Mouse (Mus musculus) brain, embryonic 14.5 days (tissue): ENCODE measurements at regions not wholly inside any gene's neighbourhood (a gene's known extent, or its start where the extent isn't known, plus 50 kb on each side); places are given as distances from the start of the nearest gene placed in this dataset.

ENCODE experiments used
- DNase-seq: peaks from one replicate; pipeline ENCODE4 v3.0.0-alpha.2; 2011; ENCODE audit warnings: low read depth
- CTCF ChIP-seq: fragments of 200-500 bp; IDR thresholded peaks from 2 replicates; pipeline ENCODE4 v1.5.1; 2012; ENCODE audit warnings: inconsistent platforms, mild to moderate bottlenecking, moderate library complexity, borderline replicate concordance; ENCODE audit not compliant: insufficient read depth, insufficient read length; ENCODE audit errors: extremely low read depth
- POLR2A ChIP-seq: fragments of 200-500 bp; IDR thresholded peaks from 2 replicates; pipeline ENCODE4 v1.6.1; 2012; ENCODE audit warnings: mild to moderate bottlenecking, inconsistent platforms, borderline replicate concordance; ENCODE audit not compliant: poor library complexity, insufficient read depth, insufficient read length, severe bottlenecking; ENCODE audit errors: extremely low read depth

DNA sequence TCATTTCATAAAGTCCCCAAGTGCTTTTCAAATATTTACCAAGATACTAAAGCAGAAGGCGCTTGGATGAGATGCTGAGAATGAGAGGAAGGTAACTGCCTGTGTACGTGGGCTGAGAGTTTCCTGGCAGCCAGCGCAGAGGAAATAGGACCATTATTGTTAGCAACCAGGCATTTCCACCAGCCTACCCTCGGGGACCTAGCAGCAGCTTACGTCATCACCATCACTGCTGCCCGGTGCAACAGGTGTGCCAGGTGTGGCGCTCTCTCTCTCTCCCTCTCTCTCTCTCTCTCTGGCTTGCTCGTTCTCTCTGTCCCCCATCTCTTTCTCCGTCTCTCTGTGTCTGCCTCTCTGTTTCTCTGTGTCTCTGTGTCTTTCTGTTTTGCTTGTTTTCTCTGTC, 55.1 kb upstream of the Fam222a start:
- TF ChIP-seq POLR2A, result no peak
- TF ChIP-seq CTCF, result no peak
- peak; percentile 31 for DNase-seq

DNA sequence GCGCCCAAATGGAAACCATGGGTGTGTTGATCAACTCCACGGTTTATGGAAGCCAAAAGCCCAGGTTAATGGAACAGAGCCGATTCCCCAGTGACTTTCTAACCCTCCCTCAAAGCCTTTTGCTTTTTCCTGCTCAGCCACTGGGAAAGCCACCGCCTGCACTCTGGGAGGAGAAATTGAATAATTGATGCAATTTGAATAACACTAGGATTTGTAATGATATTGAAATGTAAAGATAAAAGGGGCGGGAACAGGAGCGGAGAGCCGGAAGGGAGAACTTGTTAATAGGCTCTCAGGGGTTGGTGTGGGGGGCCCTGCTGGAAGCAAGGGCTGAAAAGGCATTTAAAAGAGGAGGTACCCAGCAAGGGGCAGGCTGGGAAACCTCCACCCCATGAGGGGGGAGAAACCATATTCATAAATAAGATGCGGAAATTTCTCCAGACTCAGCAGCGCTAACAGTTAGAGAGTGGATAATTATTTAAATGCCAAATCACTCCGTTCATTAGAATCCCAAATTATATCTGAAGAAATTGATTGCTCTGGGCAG, 53.8 kb upstream of the Fam222a start:
- TF ChIP-seq CTCF (no peak), POLR2A (no peak)
- DNase-seq, result peak; percentile 75

- DNase-seq, result no peak
- no peak for TF ChIP-seq CTCF
- TF ChIP-seq POLR2A, result no peak
Measured at GRCm38 (mm10) chr5:114517010-114517409, 50.8 kb upstream of the Fam222a start.

DNA sequence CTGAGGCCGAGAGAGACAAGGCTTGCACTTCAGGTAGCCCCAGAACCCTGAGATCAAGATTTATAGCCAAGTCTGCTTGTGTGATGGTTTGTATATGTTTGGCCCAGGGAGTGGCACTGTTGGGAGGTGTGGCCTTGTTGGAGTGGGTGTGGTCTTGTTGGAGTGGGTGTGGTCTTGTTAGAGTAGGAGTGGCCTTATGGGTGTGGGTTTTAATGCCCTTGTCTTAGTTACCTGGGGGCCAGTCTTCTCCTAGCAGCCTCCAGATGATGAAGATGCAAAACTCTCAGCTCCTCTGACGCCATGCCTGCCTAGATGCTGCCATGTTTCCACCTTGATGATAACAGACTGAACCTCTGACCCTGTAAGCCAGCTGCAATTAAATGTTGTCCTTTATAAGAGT, 49.8 kb upstream of the Fam222a start:
- DNase-seq, result no peak
- TF ChIP-seq CTCF, result no peak
